Comparison of ENCODE assay signal across 31 mouse cellular contexts in the genomic region with DNA sequence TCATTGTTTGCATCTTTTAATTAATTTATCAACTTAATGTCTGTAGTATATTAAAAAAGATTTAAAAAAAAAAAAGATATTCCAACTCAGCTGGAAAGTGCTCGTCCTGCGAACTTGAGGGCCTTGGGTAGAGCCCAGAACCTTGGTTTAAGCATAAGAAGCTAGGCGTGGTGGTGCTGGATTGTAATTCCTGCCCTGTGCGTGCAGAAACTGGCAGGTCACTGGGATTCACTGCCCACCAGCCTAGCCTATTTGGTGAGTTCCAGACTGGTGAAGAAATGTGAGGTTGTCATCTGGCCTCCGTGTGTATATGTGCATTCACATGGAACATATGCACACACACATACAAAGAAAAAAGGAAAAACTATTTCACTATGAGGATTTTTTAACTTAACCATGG.
"Had no signal": no experiment of that assay in that cellular context is flagged by ENCODE, and none has a peak within 500 bp of the region (broad histone marks: within the 10 kb centered on the region; RNA-seq: fewer than 3 reads in every experiment).

No protein-coding gene starts in this region.

- ATAC-seq: hindbrain, postnatal 0 days; inflammation-experienced regulatory T-cells, adult 6 months had no signal

- H3K9ac ChIP-seq: heart, embryonic 12.5 days; heart, embryonic 13.5 days; heart, embryonic 15.5 days; hindbrain, embryonic 12.5 days; hindbrain, embryonic 13.5 days; hindbrain, embryonic 14.5 days; hindbrain, embryonic 15.5 days; intestine, embryonic 15.5 days; kidney, embryonic 15.5 days had no signal

- H3K4me3 ChIP-seq: heart, embryonic 10.5 days; heart, embryonic 12.5 days; heart, embryonic 13.5 days; heart, embryonic 15.5 days; hindbrain, embryonic 10.5 days; hindbrain, embryonic 12.5 days; hindbrain, embryonic 13.5 days; hindbrain, embryonic 15.5 days; intestine, embryonic 15.5 days; kidney, embryonic 15.5 days; layer of hippocampus, adult 2 months had no signal

- H3K27ac ChIP-seq: heart, embryonic 10.5 days; heart, embryonic 13.5 days; heart, embryonic 15.5 days; hindbrain, embryonic 10.5 days; hindbrain, embryonic 12.5 days; hindbrain, embryonic 13.5 days; hindbrain, embryonic 14.5 days; hindbrain, embryonic 15.5 days; hindbrain, postnatal 0 days; intestine, embryonic 15.5 days; kidney, embryonic 15.5 days; kidney, postnatal 0 days; layer of hippocampus, adult 2 months had no signal

- DNase-seq: heart, postnatal 10 days; heart, postnatal 14 days; heart, postnatal 4 days; kidney, adult 11 months; kidney, adult 18-20 months; kidney, adult 2 months; kidney, adult 8-10 months; kidney, adult 9 months; kidney, postnatal 10 days; kidney, postnatal 14 days; kidney, postnatal 25 days; kidney, postnatal 36 days; kidney, postnatal 4 days; layer of hippocampus, adult 9-11 months; layer of hippocampus, postnatal 36 days had no signal

- H3K4me1 ChIP-seq: heart, embryonic 10.5 days; heart, embryonic 12.5 days; heart, embryonic 13.5 days; heart, embryonic 15.5 days; hindbrain, embryonic 10.5 days; hindbrain, embryonic 12.5 days; hindbrain, embryonic 13.5 days; hindbrain, embryonic 15.5 days; intestine, embryonic 15.5 days; kidney, embryonic 15.5 days had no signal

- H3K27me3 ChIP-seq: heart, embryonic 12.5 days; heart, embryonic 13.5 days; heart, embryonic 15.5 days; hindbrain, embryonic 12.5 days; hindbrain, embryonic 13.5 days; hindbrain, embryonic 15.5 days; intestine, embryonic 15.5 days; kidney, embryonic 15.5 days had no signal

- H3K4me2 ChIP-seq: heart, embryonic 11.5 days; heart, embryonic 12.5 days; heart, embryonic 13.5 days; heart, embryonic 15.5 days; hindbrain, embryonic 12.5 days; hindbrain, embryonic 13.5 days; hindbrain, embryonic 14.5 days; hindbrain, embryonic 15.5 days; intestine, embryonic 15.5 days; kidney, embryonic 15.5 days had no signal

- H3K9me3 ChIP-seq: heart, embryonic 10.5 days; heart, embryonic 12.5 days; heart, embryonic 13.5 days; heart, embryonic 15.5 days; hindbrain, embryonic 10.5 days; hindbrain, embryonic 12.5 days; hindbrain, embryonic 13.5 days; hindbrain, embryonic 15.5 days; intestine, embryonic 15.5 days; kidney, embryonic 15.5 days had no signal
